Mouse (Mus musculus): ENCODE data around the gene Commd8. TPM values are rescaled to one million over a fixed set of nuclear protein-coding genes. Genes with fewer than 3 reads are reported as not detected.

Commd8 gene
- polyA plus RNA-seq, 1 experiment from 2014 or later, result 110 TPM

DNA sequence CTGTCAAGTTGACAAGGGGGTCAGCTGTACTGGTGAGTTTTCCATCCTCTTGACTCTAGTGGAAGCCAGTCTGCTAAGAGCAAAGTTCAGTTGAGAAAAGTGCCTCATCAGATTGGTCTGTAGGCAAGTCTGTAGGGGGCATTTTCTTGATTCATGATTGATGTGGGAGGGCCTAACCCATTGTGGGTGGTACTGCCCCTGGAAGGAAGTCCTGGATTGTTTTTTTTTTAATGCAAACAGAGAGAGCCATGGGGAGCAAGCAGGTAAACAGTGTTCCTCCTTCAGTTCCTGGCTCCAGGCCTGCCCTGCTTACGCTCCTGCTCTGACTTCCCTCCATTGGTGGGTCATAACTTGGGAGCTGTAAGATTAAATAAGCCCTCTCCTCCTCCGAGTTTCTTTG, 34.1 kb downstream of the Commd8 start:
- ATAC-seq (replicated peaks; ENCODE audit: low FRiP score, low TSS enrichment, low read depth), result no peak
- DNase-seq (ENCODE audit: low spot score), result no peak
- H3K4me1 ChIP-seq (replicated peaks; ENCODE audit: control insufficient read depth, insufficient read depth, low read length), result no peaks in the 10 kb centered on the region
- no peaks in the 10 kb centered on the region for H3K27me3 ChIP-seq (replicated peaks; ENCODE audit: control insufficient read depth, insufficient read depth, low read length)
- H3K4me3 ChIP-seq (ENCODE audit: low read depth, low read length), result no peak overlapping the region
- no peak overlapping the region for H3K9ac ChIP-seq (ENCODE audit: low read length)
- WGBS, result 56% methylated on average over 2 of the region's 2 CpGs
- no peak overlapping the region for H3K27ac ChIP-seq (ENCODE audit: low read depth)
- H3K4me2 ChIP-seq (ENCODE audit: low read length), result no peak overlapping the region
- H3K36me3 ChIP-seq (ENCODE audit: control insufficient read depth, insufficient read depth, low read length), result no peaks in the 10 kb centered on the region
- no peaks in the 10 kb centered on the region for H3K9me3 ChIP-seq (ENCODE audit: control insufficient read depth, low read length)

DNA sequence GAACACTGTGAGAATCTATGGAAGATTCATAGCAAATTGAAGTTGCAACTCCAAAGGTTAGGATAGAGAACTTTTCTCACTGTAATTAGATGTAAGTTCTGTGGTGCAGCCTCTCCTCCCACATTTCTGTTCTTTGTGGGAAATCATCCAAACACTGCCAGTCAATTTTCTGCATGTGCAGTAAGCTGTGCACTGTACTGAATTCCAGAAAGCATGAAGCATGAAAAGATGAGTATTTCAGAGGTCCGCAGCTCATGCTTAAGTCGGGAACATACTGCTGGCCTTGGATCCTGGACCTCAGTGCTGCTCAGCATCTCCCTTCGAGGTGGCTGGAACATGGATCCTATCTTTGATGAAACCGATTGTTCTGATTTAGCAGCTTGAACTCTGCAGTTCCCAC, 41.3 kb downstream of the Commd8 start:
- Histone ChIP-seq H3K4me2 (ENCODE audit: low read length) (no peak overlapping the region), H3K36me3 (ENCODE audit: control insufficient read depth, insufficient read depth, low read length) (no peaks in the 10 kb centered on the region), H3K9ac (ENCODE audit: low read length) (no peak overlapping the region), H3K9me3 (ENCODE audit: control insufficient read depth, low read length) (no peaks in the 10 kb centered on the region), H3K4me3 (ENCODE audit: low read depth, low read length) (no peak overlapping the region), H3K27me3 (replicated peaks; ENCODE audit: control insufficient read depth, insufficient read depth, low read length) (no peaks in the 10 kb centered on the region), H3K4me1 (replicated peaks; ENCODE audit: control insufficient read depth, insufficient read depth, low read length) (no peaks in the 10 kb centered on the region), H3K27ac (ENCODE audit: low read depth) (no peak overlapping the region)
- DNase-seq (ENCODE audit: low spot score) (no peak), ATAC-seq (replicated peaks; ENCODE audit: low FRiP score, low TSS enrichment, low read depth) (no peak)
- WGBS, result 89% methylated on average over 4 of the region's 4 CpGs

DNA sequence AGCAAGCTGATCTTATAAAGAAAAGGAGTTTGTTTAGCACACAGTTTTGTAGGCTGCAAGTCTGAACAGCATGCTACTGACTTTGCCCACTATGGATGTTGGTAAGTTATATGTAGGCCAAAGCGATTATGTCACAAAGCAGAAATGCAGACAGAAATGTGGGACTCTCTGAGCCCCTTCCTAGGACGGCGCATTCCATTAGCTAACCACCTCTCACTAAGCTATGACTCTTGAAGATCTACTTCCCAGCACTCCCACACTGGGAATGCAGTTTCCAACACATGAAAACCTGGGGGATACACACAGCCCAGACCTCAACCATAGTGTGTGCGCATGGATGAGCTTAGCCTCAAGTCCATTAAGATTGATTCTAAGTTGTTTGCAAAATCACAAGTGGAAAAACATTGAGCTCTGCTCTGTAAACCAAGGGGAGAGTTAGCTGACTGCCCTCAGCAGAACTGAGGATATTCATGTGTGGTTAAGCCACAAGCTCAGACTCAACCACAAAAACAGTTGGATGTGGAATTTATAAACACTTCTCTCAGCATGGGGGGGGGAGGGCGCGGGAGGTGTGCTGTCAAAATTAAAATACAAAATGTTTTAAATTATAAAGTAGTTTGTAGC, 45.5 kb downstream of the Commd8 start:
- H3K4me1 ChIP-seq (replicated peaks; ENCODE audit: control insufficient read depth, insufficient read depth, low read length), result no peaks in the 10 kb centered on the region
- H3K9me3 ChIP-seq (ENCODE audit: control insufficient read depth, low read length), result no peaks in the 10 kb centered on the region
- no peaks in the 10 kb centered on the region for H3K27me3 ChIP-seq (replicated peaks; ENCODE audit: control insufficient read depth, insufficient read depth, low read length)
- H3K9ac ChIP-seq (ENCODE audit: low read length), result no peak overlapping the region
- H3K4me3 ChIP-seq (ENCODE audit: low read depth, low read length), result no peak overlapping the region
- 81% methylated on average over 6 of the region's 6 CpGs for WGBS
- no peak for ATAC-seq (replicated peaks; ENCODE audit: low FRiP score, low TSS enrichment, low read depth)
- H3K36me3 ChIP-seq (ENCODE audit: control insufficient read depth, insufficient read depth, low read length), result no peaks in the 10 kb centered on the region
- DNase-seq (ENCODE audit: low spot score), result no peak
- no peak overlapping the region for H3K27ac ChIP-seq (ENCODE audit: low read depth)
- H3K4me2 ChIP-seq (ENCODE audit: low read length), result no peak overlapping the region

Data from intestine, embryonic 14.5 days (tissue).